Comparison of ENCODE assay signal across 25 mouse cellular contexts in the genomic region with DNA sequence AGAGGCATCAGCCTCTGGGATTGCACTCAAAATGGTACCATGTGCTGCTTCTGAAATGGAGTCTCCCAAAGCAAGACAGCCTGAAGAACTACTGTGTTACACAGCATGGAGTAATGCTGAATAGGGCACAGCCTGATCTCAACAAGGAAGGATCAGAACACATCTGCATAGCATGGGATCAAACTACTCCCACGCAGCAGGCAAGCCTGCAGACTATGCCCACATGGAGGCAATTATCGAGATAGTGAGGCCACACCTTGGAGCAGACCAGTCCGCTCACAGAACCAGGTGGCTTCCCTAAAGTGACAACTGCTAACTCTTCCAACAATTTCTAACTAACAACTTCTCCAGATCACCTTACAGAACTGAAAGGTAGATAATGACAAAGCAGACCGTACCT. TPM values are rescaled to one million over a fixed set of nuclear protein-coding genes. Genes with fewer than 3 reads are reported as not detected.
DNase-seq lines count a peak whose midpoint lies in the region; ATAC-seq and TF ChIP-seq lines count a peak whose summit lies in the region.
"Had no signal": no experiment of that assay in that cellular context is flagged by ENCODE, and none has a peak within 500 bp of the region (broad histone marks: within the 10 kb centered on the region; RNA-seq: fewer than 3 reads in every experiment).

No protein-coding gene starts in this region.

- ATAC-seq in intestine, embryonic 15.5 days = peak; percentile 75
- peak; percentile 80 for ATAC-seq in intestine, postnatal 0 days
- ATAC-seq: activated CD4-positive, CD25-positive, alpha-beta regulatory T cell, adult 4 months; CD4-positive, CD25-positive, alpha-beta regulatory T cell, adult 4 months; forebrain, embryonic 14.5 days; forebrain, embryonic 16.5 days; Patski had no signal

- H3K4me3 ChIP-seq in layer of hippocampus, adult 2 months = no peak overlapping the region
- no peak overlapping the region for H3K4me3 ChIP-seq in intestine, embryonic 15.5 days (replicated peaks)
- no peak overlapping the region for H3K4me3 ChIP-seq in intestine, postnatal 0 days (ENCODE audit: low read depth, low read length)
- H3K4me3 ChIP-seq in forebrain, embryonic 10.5 days = no peak overlapping the region
- H3K4me3 ChIP-seq: embryonic facial prominence, embryonic 12.5 days; forebrain, embryonic 12.5 days had no signal

- H3K9me3 ChIP-seq in intestine, embryonic 15.5 days = no peaks in the 10 kb centered on the region
- no peaks in the 10 kb centered on the region for H3K9me3 ChIP-seq in intestine, postnatal 0 days (ENCODE audit: control insufficient read depth)
- H3K9me3 ChIP-seq in forebrain, embryonic 10.5 days = no peaks in the 10 kb centered on the region
- H3K9me3 ChIP-seq: embryonic facial prominence, embryonic 12.5 days; forebrain, embryonic 12.5 days had no signal

- H3K4me1 ChIP-seq in intestine, embryonic 15.5 days (replicated peaks) = no peaks in the 10 kb centered on the region; the same call in 1 of the 2 replicates
- no peaks in the 10 kb centered on the region for H3K4me1 ChIP-seq in intestine, postnatal 0 days (replicated peaks; ENCODE audit: control insufficient read depth, insufficient read depth, low read length)
- H3K4me1 ChIP-seq in forebrain, embryonic 10.5 days = no peaks in the 10 kb centered on the region
- H3K4me1 ChIP-seq: embryonic facial prominence, embryonic 12.5 days; forebrain, embryonic 12.5 days had no signal

- TF ChIP-seq CTCF in layer of hippocampus, adult 2 months (conservative IDR thresholded peaks at IDR 0.05) = no peak
- no peak for TF ChIP-seq CTCF in intestine, postnatal 0 days (IDR thresholded peaks at IDR 0.05; ENCODE audit: low read depth)

- no peaks in the 10 kb centered on the region for H3K27me3 ChIP-seq in intestine, embryonic 15.5 days (replicated peaks)
- no peaks in the 10 kb centered on the region for H3K27me3 ChIP-seq in intestine, postnatal 0 days (replicated peaks; ENCODE audit: control insufficient read depth, insufficient read depth, low read length)
- no peaks in the 10 kb centered on the region for H3K27me3 ChIP-seq in forebrain, embryonic 10.5 days (ENCODE audit: poor library complexity, severe bottlenecking)
- H3K27me3 ChIP-seq: embryonic facial prominence, embryonic 12.5 days; forebrain, embryonic 12.5 days had no signal

- WGBS in intestine, embryonic 15.5 days = 71% methylated on average over 4 of the region's 4 CpGs
- 50% methylated on average over 4 of the region's 4 CpGs for WGBS in intestine, postnatal 0 days
- WGBS in forebrain, embryonic 10.5 days = 71% methylated on average over 4 of the region's 4 CpGs

- no peak overlapping the region for H3K4me2 ChIP-seq in intestine, embryonic 15.5 days (replicated peaks)
- H3K4me2 ChIP-seq in intestine, postnatal 0 days (replicated peaks; ENCODE audit: low read depth) = no peak overlapping the region
- H3K4me2 ChIP-seq: embryonic facial prominence, embryonic 12.5 days; forebrain, embryonic 12.5 days had no signal

- H3K9ac ChIP-seq in intestine, embryonic 15.5 days = no peak overlapping the region
- no peak overlapping the region for H3K9ac ChIP-seq in intestine, postnatal 0 days (ENCODE audit: low read depth, low read length)
- H3K9ac ChIP-seq: embryonic facial prominence, embryonic 12.5 days; forebrain, embryonic 12.5 days had no signal

- peak overlapping the region; percentile 3; the same call in 1 of the 2 replicates for H3K27ac ChIP-seq in layer of hippocampus, adult 2 months
- no peak overlapping the region for H3K27ac ChIP-seq in intestine, embryonic 15.5 days
- no peak overlapping the region for H3K27ac ChIP-seq in intestine, postnatal 0 days (ENCODE audit: low read depth, low read length)
- no peak overlapping the region for H3K27ac ChIP-seq in forebrain, embryonic 10.5 days
- H3K27ac ChIP-seq: embryonic facial prominence, embryonic 12.5 days; forebrain, embryonic 12.5 days had no signal

- no peaks in the 10 kb centered on the region for H3K36me3 ChIP-seq in intestine, embryonic 15.5 days
- no peaks in the 10 kb centered on the region for H3K36me3 ChIP-seq in intestine, postnatal 0 days (ENCODE audit: control insufficient read depth, insufficient read depth)
- no peaks in the 10 kb centered on the region for H3K36me3 ChIP-seq in forebrain, embryonic 10.5 days (replicated peaks)
- H3K36me3 ChIP-seq: embryonic facial prominence, embryonic 12.5 days; forebrain, embryonic 12.5 days; G1E had no signal

- peak; percentile 16 for DNase-seq in embryo, embryonic 10 days (ENCODE audit: low spot score)
- no peak for DNase-seq in embryo, embryonic 9.5 days (ENCODE audit: extremely low spot score)
- no peak for DNase-seq in layer of hippocampus, adult 2 months (ENCODE audit: low spot score in 2 of 2)
- DNase-seq in layer of hippocampus, adult 9-10 months (ENCODE audit: low spot score) = no peak
- no peak for DNase-seq in cerebellum, adult 11-12 months
- no peak for DNase-seq in forebrain, embryonic 10.5 days (ENCODE audit: extremely low spot score, low spot score)
- DNase-seq: adrenal gland, adult 8-10 months; adrenal gland, postnatal 14 days; adrenal gland, postnatal 36 days; B cell, adult 2 months; cerebellum, adult 18-20 months; cerebellum, adult 9-10 months; cerebellum, postnatal 25 days; embryo, embryonic 11 days had no signal

RNA-seq across cellular contexts. Expression of gene Kcna1, which starts 40.9 kb away (rescaled TPM):
- total RNA-seq in layer of hippocampus, adult 2 months (2021) = 100 to 1,000 TPM; 115 to 119 TPM
- 0.38 and 0.43 TPM in 2 replicates for polyA plus RNA-seq in intestine, embryonic 15.5 days (2015; fragmentation: Nextera tagmentation; extraction: Ambion mirVana)
- polyA plus RNA-seq in intestine, postnatal 0 days (2015; fragmentation: Nextera tagmentation; extraction: Ambion mirVana) = 0.10 and 0.16 TPM in 2 replicates
- polyA plus RNA-seq in forebrain, embryonic 10.5 days (2016; fragmentation: Nextera tagmentation; extraction: Ambion mirVana) = 0.88 and 1.1 TPM in 2 replicates
- total RNA-seq: CH12.LX had no signal
- polyA plus RNA-seq: CD4-positive, CD25-positive, alpha-beta regulatory T cell, adult 4 months; G1E had no signal

RNA-seq across cellular contexts. Expression of gene Kcna6, which starts 53.4 kb away (rescaled TPM):
- 10 to 100 TPM; 46.6 to 48.5 TPM for total RNA-seq in layer of hippocampus, adult 2 months (2021)
- 2.6 and 2.9 TPM in 2 replicates for polyA plus RNA-seq in intestine, embryonic 15.5 days (2015; fragmentation: Nextera tagmentation; extraction: Ambion mirVana)
- polyA plus RNA-seq in intestine, postnatal 0 days (2015; fragmentation: Nextera tagmentation; extraction: Ambion mirVana) = 1.1 TPM in 2 replicates
- 2.9 and 3.4 TPM in 2 replicates for polyA plus RNA-seq in forebrain, embryonic 10.5 days (2016; fragmentation: Nextera tagmentation; extraction: Ambion mirVana)
- total RNA-seq: CH12.LX had no signal
- polyA plus RNA-seq: activated CD4-positive, CD25-positive, alpha-beta regulatory T cell, adult 4 months; CD4-positive, CD25-positive, alpha-beta regulatory T cell, adult 4 months; G1E had no signal
